Mouse (Mus musculus) lung, embryonic 14.5 days (tissue): ENCODE measurements around the gene Itpr2. TPM values are rescaled to one million over a fixed set of nuclear protein-coding genes. Genes with fewer than 3 reads are reported as not detected.

Source experiments
- ATAC-seq: fragments of 200-750 bp; cut with Nextera tagmentation; 2 replicates; pipeline ENCODE4 v1.8.0; 2017; ENCODE audit warnings: mild to moderate bottlenecking, moderate TSS enrichment, moderate library complexity; ENCODE audit not compliant: insufficient read depth
- DNase-seq: peaks from one replicate; pipeline ENCODE4 v3.0.0-alpha.2; 2015
- H3K27ac ChIP-seq: fragments of 300-500 bp; sonication (generic); 2 replicates; pipeline ENCODE4 v1.5.1; 2014; ENCODE audit warnings: low read depth, mild to moderate bottlenecking, moderate library complexity
- H3K27me3 ChIP-seq: fragments of 300-500 bp; sonication (generic); 2 replicates; pipeline ENCODE4 v1.6.1; 2014; ENCODE audit warnings: low read length, control low read depth; ENCODE audit not compliant: insufficient read depth
- H3K36me3 ChIP-seq: fragments of 300-500 bp; sonication (generic); 2 replicates; pipeline ENCODE4 v1.6.1; 2014; ENCODE audit warnings: control low read depth; ENCODE audit not compliant: insufficient read depth
- H3K4me1 ChIP-seq: fragments of 300-500 bp; sonication (generic); 2 replicates; pipeline ENCODE4 v1.6.1; 2014; ENCODE audit warnings: antibody characterized with exemption, control low read depth; ENCODE audit not compliant: insufficient read depth
- H3K4me2 ChIP-seq: fragments of 300-500 bp; sonication (generic); 2 replicates; pipeline ENCODE4 v1.6.1; 2014; ENCODE audit warnings: mild to moderate bottlenecking
- H3K4me3 ChIP-seq: fragments of 300-500 bp; sonication (generic); 2 replicates; pipeline ENCODE4 v1.5.1; 2014; ENCODE audit warnings: low read depth, low read length
- H3K9ac ChIP-seq: fragments of 300-500 bp; sonication (generic); 2 replicates; pipeline ENCODE4 v1.6.1; 2014
- H3K9me3 ChIP-seq: fragments of 300-500 bp; sonication (generic); 2 replicates; pipeline ENCODE4 v1.6.1; 2016; ENCODE audit warnings: low read depth, low read length, control low read depth
- CTCF ChIP-seq: IDR thresholded peaks from 2 replicates; pipeline ENCODE4 v1.5.1; 2016; ENCODE audit warnings: antibody characterized with exemption, low read depth
- WGBS: fragments of 180-500 bp; shearing (Covaris S2); extraction: QIAGEN DNeasy Blood & Tissue Kit; methylation state at CpG from one replicate; pipeline ENCODE4 v1.1.7; 2014; 5-methylcytosine and 5-hydroxymethylcytosine counted together
- polyA plus RNA-seq: library from polyadenylated mRNA; unstranded; fragments of >200 nt; fragmentation: Nextera tagmentation; extraction: Ambion mirVana; gene quantifications from 2 replicates; pipeline ENCODE4 v1.2.1, GENCODE M21; 2014

Gene Itpr2
- polyA plus RNA-seq, 1 experiment from 2014 or later = 13.1 TPM

- H3K9me3 ChIP-seq = no peaks in the 10 kb centered on the region
- H3K27me3 ChIP-seq = no peaks in the 10 kb centered on the region
- ATAC-seq = no peak
- H3K4me1 ChIP-seq = no peaks in the 10 kb centered on the region
- H3K36me3 ChIP-seq = no peaks in the 10 kb centered on the region
- H3K9ac ChIP-seq = no peak overlapping the region
- no peak overlapping the region for H3K27ac ChIP-seq
- DNase-seq = no peak
- 50% methylated on average over 6 of the region's 6 CpGs for WGBS
- H3K4me3 ChIP-seq = no peak overlapping the region
- no peak for TF ChIP-seq CTCF
- H3K4me2 ChIP-seq = no peak overlapping the region
Observed at GRCm38 (mm10) chr6:146331017-146331669, 170.9 kb downstream of the Itpr2 start.

- no peaks in the 10 kb centered on the region for H3K36me3 ChIP-seq
- ATAC-seq (no peak), DNase-seq (no peak)
- no peaks in the 10 kb centered on the region for H3K4me1 ChIP-seq
- H3K27ac ChIP-seq = no peak overlapping the region
- no peaks in the 10 kb centered on the region for H3K27me3 ChIP-seq
- no peak for TF ChIP-seq CTCF
- no peak overlapping the region for H3K4me2 ChIP-seq
- H3K9me3 ChIP-seq = no peaks in the 10 kb centered on the region
- WGBS = 78% methylated on average over 3 of the region's 3 CpGs
- no peak overlapping the region for H3K4me3 ChIP-seq
- no peak overlapping the region for H3K9ac ChIP-seq
Observed at GRCm38 (mm10) chr6:146329079-146329478, 172.9 kb downstream of the Itpr2 start.

DNA sequence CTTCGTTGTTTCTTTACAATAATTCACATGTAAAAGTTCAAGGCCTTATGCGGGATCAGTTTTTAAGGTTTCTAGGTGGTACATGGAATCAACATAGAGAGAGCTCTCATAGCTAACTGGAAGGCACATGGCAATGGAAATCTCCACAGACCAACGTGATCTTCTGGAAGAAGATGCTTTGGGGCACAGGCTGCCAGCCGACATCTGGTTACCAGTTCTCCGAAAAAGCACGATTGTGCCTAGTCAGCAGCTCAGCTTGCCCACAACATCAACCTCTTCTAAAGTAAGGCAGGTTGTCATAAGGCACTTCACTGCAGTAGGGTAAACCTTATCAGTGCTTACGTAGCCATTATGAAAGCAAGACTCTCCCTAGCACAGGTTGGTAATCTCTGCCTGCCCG is 175.4 kb downstream of the Itpr2 start:
- Histone ChIP-seq H3K4me3 (no peak overlapping the region), H3K4me2 (no peak overlapping the region), H3K9me3 (no peaks in the 10 kb centered on the region), H3K4me1 (peaks cover 2% of the 10 kb centered on the region; the same call in 1 of the 2 replicates), H3K27me3 (no peaks in the 10 kb centered on the region), H3K9ac (no peak overlapping the region), H3K36me3 (no peaks in the 10 kb centered on the region), H3K27ac (no peak overlapping the region)
- 85% methylated on average over 8 of the region's 8 CpGs for WGBS
- DNase-seq (no peak), ATAC-seq (no peak)
- TF ChIP-seq CTCF = no peak

- no peak for TF ChIP-seq CTCF
- Histone ChIP-seq H3K4me1 (peaks cover 6% of the 10 kb centered on the region; the same call in 1 of the 2 replicates), H3K9ac (no peak overlapping the region), H3K9me3 (no peaks in the 10 kb centered on the region), H3K27me3 (no peaks in the 10 kb centered on the region), H3K4me2 (no peak overlapping the region), H3K27ac (no peak overlapping the region), H3K4me3 (no peak overlapping the region), H3K36me3 (no peaks in the 10 kb centered on the region)
- no peak for ATAC-seq
- no peak for DNase-seq
- WGBS = 53% methylated on average over 19 of the region's 19 CpGs
Observed at GRCm38 (mm10) chr6:146324541-146325204, 177.3 kb downstream of the Itpr2 start.

DNA sequence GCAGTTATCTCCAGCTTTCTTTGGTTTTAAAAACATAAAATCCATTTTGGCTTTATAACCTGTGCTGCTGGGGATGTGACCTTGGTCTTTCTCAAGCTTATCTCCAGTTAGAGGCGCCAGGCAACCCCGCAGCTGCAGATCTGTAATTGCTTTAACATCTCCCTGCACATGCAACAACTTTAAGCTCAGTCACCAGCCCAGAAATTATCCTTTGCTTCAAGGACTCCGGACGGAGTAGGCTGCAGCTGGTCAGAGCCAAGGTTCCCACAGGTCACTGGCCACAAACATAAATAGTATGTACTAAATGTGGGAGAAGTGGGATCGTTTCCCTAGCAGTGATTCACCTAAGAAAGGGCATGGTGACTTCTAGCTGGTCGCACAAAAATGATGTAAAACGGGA is 179.5 kb downstream of the Itpr2 start:
- WGBS = 32% methylated on average over 7 of the region's 7 CpGs
- H3K9ac ChIP-seq = no peak overlapping the region
- no peak overlapping the region for H3K4me3 ChIP-seq
- H3K9me3 ChIP-seq = no peaks in the 10 kb centered on the region
- peak; percentile 39; the same call in 1 of the 2 replicates for ATAC-seq
- no peaks in the 10 kb centered on the region for H3K36me3 ChIP-seq
- peaks cover 6% of the 10 kb centered on the region; the same call in 1 of the 2 replicates for H3K4me1 ChIP-seq
- no peak for TF ChIP-seq CTCF
- 0 out of 2 replicates have a peak overlapping the region, but pooled peaks have one; percentile 32 for H3K27ac ChIP-seq
- DNase-seq = no peak
- H3K27me3 ChIP-seq = no peaks in the 10 kb centered on the region
- no peak overlapping the region for H3K4me2 ChIP-seq

- Histone ChIP-seq H3K4me1 (peaks cover 6% of the 10 kb centered on the region; the same call in 1 of the 2 replicates), H3K27me3 (no peaks in the 10 kb centered on the region), H3K9ac (no peak overlapping the region), H3K9me3 (no peaks in the 10 kb centered on the region), H3K36me3 (no peaks in the 10 kb centered on the region), H3K4me2 (no peak overlapping the region), H3K4me3 (no peak overlapping the region), H3K27ac (peak overlapping the region; percentile 75)
- no peak for TF ChIP-seq CTCF
- WGBS = 23% methylated on average over 4 of the region's 4 CpGs
- ATAC-seq = peak; percentile 85
- DNase-seq = peak; percentile 78
Observed at GRCm38 (mm10) chr6:146321951-146322350, 180.1 kb downstream of the Itpr2 start.

DNA sequence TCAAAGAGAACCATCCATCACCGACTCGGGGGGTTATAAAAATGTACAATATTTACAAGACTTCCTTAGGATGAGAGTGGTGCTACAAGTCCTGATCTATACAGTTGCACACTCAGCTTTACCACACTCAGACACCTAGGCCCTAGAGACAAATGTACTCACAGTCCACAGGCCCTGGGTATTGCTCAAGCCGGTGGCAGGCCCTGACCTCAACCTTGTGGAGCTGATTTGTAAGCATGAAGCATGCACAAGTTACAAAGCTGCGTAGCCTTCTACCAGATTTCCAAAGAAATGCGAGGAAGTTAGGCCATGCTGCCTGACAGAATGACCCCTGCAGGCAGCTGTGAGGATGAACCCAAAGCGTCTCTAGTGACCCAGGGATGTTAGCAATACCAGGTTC is 185.6 kb downstream of the Itpr2 start:
- no peak overlapping the region for H3K4me2 ChIP-seq
- no peak overlapping the region for H3K4me3 ChIP-seq
- no peak overlapping the region for H3K27ac ChIP-seq
- no peaks in the 10 kb centered on the region for H3K36me3 ChIP-seq
- TF ChIP-seq CTCF = no peak
- no peak for DNase-seq
- H3K4me1 ChIP-seq = peaks cover 1% of the 10 kb centered on the region; the same call in 1 of the 2 replicates
- no peak overlapping the region for H3K9ac ChIP-seq
- ATAC-seq = no peak
- no peaks in the 10 kb centered on the region for H3K9me3 ChIP-seq
- WGBS = 60% methylated on average over 6 of the region's 6 CpGs
- H3K27me3 ChIP-seq = no peaks in the 10 kb centered on the region
